Mouse (Mus musculus) ES-E14 (cell line): ENCODE data around the gene Thrap3. TPM values are rescaled to one million over a fixed set of nuclear protein-coding genes. Genes with fewer than 3 reads are reported as not detected.

ENCODE experiments used
- DNase-seq: peaks from one replicate; pipeline ENCODE4 v3.0.0-alpha.2; 2013; ENCODE audit warnings: low read depth, low spot score
- H3K27ac ChIP-seq: 2 replicates; pipeline ENCODE4 v1.5.1; 2012; ENCODE audit warnings: low read depth, mild to moderate bottlenecking, low read length, moderate library complexity, mixed read lengths; ENCODE audit not compliant: poor library complexity, insufficient read depth, severe bottlenecking
- H3K36me3 ChIP-seq: 2 replicates; pipeline ENCODE4 v1.6.1; 2012; ENCODE audit warnings: mild to moderate bottlenecking, low read length, moderate library complexity, mixed read lengths; ENCODE audit not compliant: control insufficient read depth, poor library complexity, insufficient read depth, severe bottlenecking
- H3K4me1 ChIP-seq, 2 experiments: fragments of 150-350 bp in 1 of 2; sonication (generic) in 1 of 2; 2 replicates each; pipeline ENCODE4 v1.6.1; 2012; ENCODE audit warnings: low read length in 2 of 2, mild to moderate bottlenecking in 1 of 2, mixed read lengths in 1 of 2; ENCODE audit not compliant: control insufficient read depth in 2 of 2, insufficient read depth in 2 of 2, poor library complexity in 1 of 2
- H3K4me3 ChIP-seq, 2 experiments: fragments of 150-350 bp in 1 of 2; sonication (generic) in 1 of 2; 2 replicates each; pipeline ENCODE4 v1.5.1; 2012; ENCODE audit warnings: low read length in 2 of 2, low read depth in 1 of 2, mild to moderate bottlenecking in 1 of 2, mixed read lengths in 1 of 2; ENCODE audit not compliant: insufficient read depth in 1 of 2, poor library complexity in 1 of 2, severe bottlenecking in 1 of 2
- H3K9ac ChIP-seq: 2 replicates; pipeline ENCODE4 v1.6.1; 2012; ENCODE audit warnings: low read depth, mild to moderate bottlenecking, low read length, mixed read lengths; ENCODE audit not compliant: poor library complexity, insufficient read depth, severe bottlenecking
- H3K9me3 ChIP-seq: fragments of 150-350 bp; sonication (generic); 2 replicates; pipeline ENCODE4 v1.6.1; 2012; ENCODE audit warnings: low read depth, mild to moderate bottlenecking, low read length; ENCODE audit not compliant: control insufficient read depth, insufficient read depth
- CHD2 ChIP-seq: IDR thresholded peaks from 2 replicates; pipeline ENCODE4 v1.6.1; 2014; ENCODE audit warnings: mild to moderate bottlenecking, low read depth, low read length, inconsistent platforms
- HCFC1 ChIP-seq: IDR thresholded peaks from 2 replicates; pipeline ENCODE4 v1.6.1; 2012; ENCODE audit warnings: low read length, inconsistent platforms, borderline replicate concordance; ENCODE audit not compliant: insufficient read depth
- MAFK ChIP-seq: IDR thresholded peaks from 2 replicates; pipeline ENCODE4 v1.6.1; 2014; ENCODE audit warnings: mild to moderate bottlenecking, low read depth, low read length, inconsistent platforms; ENCODE audit not compliant: insufficient read depth
- ZC3H11A ChIP-seq: IDR thresholded peaks from 2 replicates; pipeline ENCODE4 v1.6.1; 2012; ENCODE audit warnings: low read depth, mild to moderate bottlenecking, inconsistent platforms, low read length, borderline replicate concordance
- ZNF384 ChIP-seq: IDR thresholded peaks from 2 replicates; pipeline ENCODE4 v1.6.1; 2012; ENCODE audit warnings: low read depth, low read length, inconsistent platforms
- in situ Hi-C, 2 experiments: fragments of 600-800 bp; cut with MboI; formaldehyde crosslinking; loops; one replicate each; pipeline ENCODE4 v1.15.1; 2025; ENCODE audit warnings: low sequenced_read_pairs in 2 of 2, inconsistent platforms in 1 of 2; ENCODE audit not compliant: unreplicated experiment in 2 of 2
- total RNA-seq: library from RNA; depleted of rRNA; stranded (reverse); fragments of 300-350 nt; gene quantifications from 2 replicates; pipeline ENCODE4 v1.2.3, GENCODE M21; 2012; rRNA removed

Thrap3 gene
- total RNA-seq, 1 experiment = 211 TPM

DNA sequence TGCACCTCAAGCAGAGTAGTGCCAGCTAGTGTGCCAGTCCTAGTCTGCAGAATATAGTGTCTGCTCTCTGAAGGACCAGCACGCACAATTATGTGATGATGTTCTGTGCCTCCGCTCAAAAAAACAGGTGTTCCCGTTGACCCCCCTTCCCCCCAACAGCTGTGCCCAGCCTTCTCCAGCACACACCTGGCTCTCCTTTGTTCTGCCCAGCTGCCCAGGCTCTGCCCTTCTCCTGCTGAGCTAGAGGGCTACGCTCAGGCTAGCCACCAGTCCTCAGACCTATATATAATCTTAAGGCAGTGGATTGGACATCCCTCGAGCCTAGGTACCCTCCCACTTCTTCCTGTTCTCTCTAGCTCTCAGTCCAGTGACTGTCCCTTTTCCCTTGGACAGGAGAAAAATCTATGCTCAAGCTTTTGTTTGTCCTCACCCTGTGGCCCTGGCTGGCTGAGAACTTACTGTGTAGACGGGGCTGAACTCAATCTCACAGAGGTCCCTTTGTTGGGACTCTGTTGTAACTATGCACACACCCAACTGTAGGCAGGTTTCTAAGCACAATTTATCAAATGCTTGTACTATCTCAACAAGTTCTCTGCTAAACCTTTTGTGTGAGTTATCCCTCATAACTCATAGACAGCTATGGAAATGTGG lies 86.6 kb downstream of the Thrap3 start:
- no peak overlapping the region for H3K27ac ChIP-seq
- no peak overlapping the region for H3K4me3 ChIP-seq
- in situ Hi-C loops = no loop called here
- TF ChIP-seq HCFC1 = no peak
- no peak for TF ChIP-seq MAFK
- no peak for TF ChIP-seq CHD2
- H3K36me3 ChIP-seq = no peaks in the 10 kb centered on the region; the same call in 1 of the 2 replicates
- no peak overlapping the region for H3K9ac ChIP-seq
- no peaks in the 10 kb centered on the region for H3K9me3 ChIP-seq
- peaks cover under 1 to 3% of the 10 kb centered on the region in 2 experiments; a peak in 1 of 4 replicates for H3K4me1 ChIP-seq
- DNase-seq = no peak

GRCm38 (mm10) chr4:126115411-126115810 lies 87.1 kb downstream of the Thrap3 start:
- no peak overlapping the region for H3K27ac ChIP-seq
- H3K9ac ChIP-seq = no peak overlapping the region
- no peak for DNase-seq
- no peaks in the 10 kb centered on the region for H3K9me3 ChIP-seq
- no peak overlapping the region for H3K4me3 ChIP-seq
- TF ChIP-seq MAFK (no peak), ZC3H11A (no peak), CHD2 (no peak), ZNF384 (no peak), HCFC1 (no peak)
- no peaks in the 10 kb centered on the region; the same call in 1 of the 2 replicates for H3K36me3 ChIP-seq
- peaks cover 3 to 6% of the 10 kb centered on the region in 2 experiments; a peak in 2 of 4 replicates for H3K4me1 ChIP-seq
- in situ Hi-C loops = no loop called here

Other genes starting within 250 kb of the Thrap3 start
- gene Csf3r, start 178.2 kb downstream of the Thrap3 start, total RNA-seq = 0.11 and 0.18 TPM in 2 replicates
- 57.6 and 61.1 TPM in 2 replicates for gene Mrps15, start 155.8 kb downstream of the Thrap3 start, total RNA-seq
- 5.9 and 7.2 TPM in 2 replicates for gene Oscp1, start 144.2 kb downstream of the Thrap3 start, total RNA-seq
- gene Lsm10, start 106.1 kb downstream of the Thrap3 start, total RNA-seq = 15.0 and 21.8 TPM in 2 replicates
- gene Stk40, start 98.8 kb downstream of the Thrap3 start, total RNA-seq = 20.1 and 20.2 TPM in 2 replicates
- gene Eva1b, start 55.0 kb downstream of the Thrap3 start, total RNA-seq = 44.2 and 48.7 TPM in 2 replicates
- gene Sh3d21, start 39.3 kb downstream of the Thrap3 start, total RNA-seq = 2.4 and 3.0 TPM in 2 replicates
- gene Map7d1, start 53.6 kb upstream of the Thrap3 start, total RNA-seq = 20.9 and 27.1 TPM in 2 replicates
- gene Trappc3, start 59.6 kb upstream of the Thrap3 start, total RNA-seq = 54.8 and 54.9 TPM in 2 replicates
- 3.7 and 3.8 TPM in 2 replicates for gene Col8a2, start 84.0 kb upstream of the Thrap3 start, total RNA-seq
- gene Adprhl2, start 118.9 kb upstream of the Thrap3 start, total RNA-seq = 50.5 and 56.9 TPM in 2 replicates
- 1.7 and 2.9 TPM in 2 replicates for gene Tekt2, start 122.9 kb upstream of the Thrap3 start, total RNA-seq
- 17.6 and 17.8 TPM in 2 replicates for gene Ago3, start 226.8 kb upstream of the Thrap3 start, total RNA-seq